Mouse (Mus musculus): Measurements from ENCODE around the gene Pik3cd. TPM values are rescaled to one million over a fixed set of nuclear protein-coding genes. Genes with fewer than 3 reads are reported as not detected.
A peak's percentile ranks its signal among the peaks of the same experiment; 100 is the strongest.

Pik3cd gene
- polyA plus RNA-seq, 1 experiment from 2014 or later = 3.8 TPM

GRCm38 (mm10) chr4:149701426-149702209 lies 753 bp downstream of the Pik3cd start:
- Histone ChIP-seq H3K4me2 (ENCODE audit: low read length) (no peak overlapping the region), H3K27ac (no peak overlapping the region), H3K36me3 (ENCODE audit: insufficient read depth, low read length) (no peaks in the 10 kb centered on the region), H3K4me1 (replicated peaks; ENCODE audit: insufficient read depth, low read length) (peaks cover 10% of the 10 kb centered on the region), H3K27me3 (ENCODE audit: insufficient read depth, low read length) (no peaks in the 10 kb centered on the region), H3K4me3 (replicated peaks; ENCODE audit: low read depth, low read length) (no peak overlapping the region), H3K9me3 (replicated peaks; ENCODE audit: low read length) (no peaks in the 10 kb centered on the region), H3K9ac (ENCODE audit: low read depth, low read length) (no peak overlapping the region)
- 64% methylated on average over 18 of the region's 18 CpGs for WGBS
- TF ChIP-seq CTCF (IDR thresholded peaks at IDR 0.05; ENCODE audit: low read depth) = no peak
- no peak for ATAC-seq (replicated peaks; ENCODE audit: low FRiP score, low read depth)
- DNase-seq (ENCODE audit: low spot score) = no peak

GRCm38 (mm10) chr4:149699953-149700352 lies 2.4 kb downstream of the Pik3cd start:
- H3K4me2 ChIP-seq (ENCODE audit: low read length) = no peak overlapping the region
- ATAC-seq (replicated peaks; ENCODE audit: low FRiP score, low read depth) (no peak), DNase-seq (ENCODE audit: low spot score) (no peak)
- no peak overlapping the region for H3K4me3 ChIP-seq (replicated peaks; ENCODE audit: low read depth, low read length)
- H3K4me1 ChIP-seq (replicated peaks; ENCODE audit: insufficient read depth, low read length) = peaks cover 14% of the 10 kb centered on the region
- 89% methylated on average over 4 of the region's 4 CpGs for WGBS
- no peaks in the 10 kb centered on the region for H3K9me3 ChIP-seq (replicated peaks; ENCODE audit: low read length)
- no peak overlapping the region for H3K27ac ChIP-seq
- H3K27me3 ChIP-seq (ENCODE audit: insufficient read depth, low read length) = no peaks in the 10 kb centered on the region
- no peaks in the 10 kb centered on the region for H3K36me3 ChIP-seq (ENCODE audit: insufficient read depth, low read length)
- TF ChIP-seq CTCF (IDR thresholded peaks at IDR 0.05; ENCODE audit: low read depth) = no peak
- no peak overlapping the region for H3K9ac ChIP-seq (ENCODE audit: low read depth, low read length)

GRCm38 (mm10) chr4:149698197-149698821 lies 4.1 kb downstream of the Pik3cd start:
- peak overlapping the region; percentile 50 for H3K9ac ChIP-seq (ENCODE audit: low read depth, low read length)
- H3K36me3 ChIP-seq (ENCODE audit: insufficient read depth, low read length) = no peaks in the 10 kb centered on the region
- H3K27me3 ChIP-seq (ENCODE audit: insufficient read depth, low read length) = no peaks in the 10 kb centered on the region
- WGBS = under 1% methylated on average over 35 of the region's 35 CpGs
- H3K27ac ChIP-seq = peak overlapping the region; percentile 31; the same call in 1 of the 2 replicates
- H3K9me3 ChIP-seq (replicated peaks; ENCODE audit: low read length) = no peaks in the 10 kb centered on the region
- ATAC-seq (replicated peaks; ENCODE audit: low FRiP score, low read depth) (peak; percentile 55; the same call in 1 of the 2 replicates), DNase-seq (ENCODE audit: low spot score) (peak; percentile 78)
- peaks cover 14% of the 10 kb centered on the region for H3K4me1 ChIP-seq (replicated peaks; ENCODE audit: insufficient read depth, low read length)
- H3K4me3 ChIP-seq (replicated peaks; ENCODE audit: low read depth, low read length) = peak overlapping the region; percentile 38
- TF ChIP-seq CTCF (IDR thresholded peaks at IDR 0.05; ENCODE audit: low read depth) = peak; percentile 73
- H3K4me2 ChIP-seq (ENCODE audit: low read length) = peak overlapping the region; percentile 65

GRCm38 (mm10) chr4:149697506-149698196 lies 4.7 kb downstream of the Pik3cd start:
- TF ChIP-seq CTCF (IDR thresholded peaks at IDR 0.05; ENCODE audit: low read depth) = no peak
- 21% methylated on average over 15 of the region's 15 CpGs for WGBS
- H3K4me1 ChIP-seq (replicated peaks; ENCODE audit: insufficient read depth, low read length) = peaks cover 11% of the 10 kb centered on the region
- H3K36me3 ChIP-seq (ENCODE audit: insufficient read depth, low read length) = no peaks in the 10 kb centered on the region
- H3K4me2 ChIP-seq (ENCODE audit: low read length) = peak overlapping the region; percentile 65
- ATAC-seq (replicated peaks; ENCODE audit: low FRiP score, low read depth) (no peak), DNase-seq (ENCODE audit: low spot score) (peak; percentile 48)
- no peaks in the 10 kb centered on the region for H3K9me3 ChIP-seq (replicated peaks; ENCODE audit: low read length)
- peak overlapping the region; percentile 50 for H3K9ac ChIP-seq (ENCODE audit: low read depth, low read length)
- H3K4me3 ChIP-seq (replicated peaks; ENCODE audit: low read depth, low read length) = peak overlapping the region; percentile 38
- no peaks in the 10 kb centered on the region for H3K27me3 ChIP-seq (ENCODE audit: insufficient read depth, low read length)
- H3K27ac ChIP-seq = peak overlapping the region; percentile 31; the same call in 1 of the 2 replicates

- H3K9me3 ChIP-seq (replicated peaks; ENCODE audit: low read length) = no peaks in the 10 kb centered on the region
- peak; percentile 66 for DNase-seq (ENCODE audit: low spot score)
- H3K9ac ChIP-seq (ENCODE audit: low read depth, low read length) = peak overlapping the region; percentile 38; the same call in 1 of the 2 replicates
- H3K36me3 ChIP-seq (ENCODE audit: insufficient read depth, low read length) = no peaks in the 10 kb centered on the region
- ATAC-seq (replicated peaks; ENCODE audit: low FRiP score, low read depth) = peak; percentile 78
- no peak overlapping the region for H3K27ac ChIP-seq
- no peak overlapping the region for H3K4me2 ChIP-seq (ENCODE audit: low read length)
- WGBS = 34% methylated on average over 16 of the region's 16 CpGs
- H3K27me3 ChIP-seq (ENCODE audit: insufficient read depth, low read length) = no peaks in the 10 kb centered on the region
- H3K4me1 ChIP-seq (replicated peaks; ENCODE audit: insufficient read depth, low read length) = peaks cover 8% of the 10 kb centered on the region; the same call in 1 of the 2 replicates
- TF ChIP-seq CTCF (IDR thresholded peaks at IDR 0.05; ENCODE audit: low read depth) = peak; percentile 36; the same call in 1 of the 2 replicates
- H3K4me3 ChIP-seq (replicated peaks; ENCODE audit: low read depth, low read length) = no peak overlapping the region
These were observed 6.0 kb downstream of the Pik3cd start for GRCm38 (mm10) chr4:149696189-149696971.

Measured in kidney, postnatal 0 days (tissue).